Mouse (Mus musculus): ENCODE results near the gene Ogt. TPM values are rescaled to one million over a fixed set of nuclear protein-coding genes. Genes with fewer than 3 reads are reported as not detected.

Ogt gene
- polyA plus RNA-seq (2017; shearing (Covaris generic)): 358 TPM

DNA sequence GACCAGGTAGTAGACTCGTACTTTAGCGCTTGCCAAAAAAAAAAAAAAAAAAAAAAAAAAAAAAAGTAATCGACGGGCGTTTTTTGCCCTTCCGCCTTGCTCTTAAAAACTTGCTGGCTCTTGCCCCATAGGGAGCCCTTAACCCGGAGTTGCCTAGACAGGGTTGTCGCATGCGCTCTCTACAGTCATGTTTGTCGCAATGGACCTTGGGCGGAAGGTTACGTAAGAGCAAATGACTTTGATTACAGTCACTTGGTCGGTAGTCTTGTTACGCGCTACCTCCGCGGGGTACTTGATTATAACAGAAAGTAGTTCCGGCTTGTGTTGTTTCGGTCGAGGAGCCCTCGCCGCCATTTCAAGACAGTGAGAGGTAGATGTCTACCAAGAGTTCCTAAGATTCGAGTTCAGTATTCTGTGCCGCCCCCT lies at the start of gene Ogt:
Gene Ogt, plus strand, starts transcription at position 320 of the 426 bp plus-strand sequence.

DNA sequence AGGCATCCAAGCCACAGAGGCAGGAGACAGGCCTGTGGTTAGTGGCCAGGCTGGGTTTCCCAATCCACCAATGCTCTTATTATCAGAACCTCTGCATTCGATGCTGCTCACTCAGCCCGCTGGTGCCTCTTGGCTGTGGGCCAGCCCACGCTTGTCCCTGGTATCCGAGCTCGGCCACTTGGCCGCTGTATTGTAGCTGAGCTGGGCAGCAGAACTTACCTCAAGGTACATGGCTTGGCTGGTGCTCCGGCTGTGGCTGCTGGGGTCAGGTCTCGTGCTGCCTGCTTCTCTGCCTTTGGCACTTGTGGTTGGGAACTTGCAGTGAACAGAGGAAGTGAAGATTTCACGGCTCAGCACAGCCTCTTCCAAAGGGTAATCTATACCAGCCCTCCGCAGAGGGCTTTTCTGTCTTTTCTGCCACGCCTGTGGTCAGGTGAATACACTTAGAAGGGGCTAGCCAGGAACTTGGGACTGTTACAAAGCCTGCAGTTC lies 94.0 kb downstream of the Ogt start, which contains the start of gene Cxcr3:
Gene Cxcr3, minus strand, starts transcription at position 442 of the 492 bp plus-strand sequence.

Other genes with a start within 250 kb of the Ogt start
- gene Zmym3, start 219.2 kb upstream of the Ogt start, polyA plus RNA-seq (2017; shearing (Covaris generic)): 24.1 TPM
- 327 TPM for gene Nono, start 210.7 kb upstream of the Ogt start, polyA plus RNA-seq (2017; shearing (Covaris generic))
- 1.1 TPM for gene Itgb1bp2, start 191.0 kb upstream of the Ogt start, polyA plus RNA-seq (2017; shearing (Covaris generic))
- gene Taf1, start 107.3 kb upstream of the Ogt start, polyA plus RNA-seq (2017; shearing (Covaris generic)): 32.2 TPM
- gene Cxcr3, start 94.2 kb downstream of the Ogt start, polyA plus RNA-seq (2017; shearing (Covaris generic)): 156 TPM
- gene Gm4779, start 154.4 kb downstream of the Ogt start, polyA plus RNA-seq (2017; shearing (Covaris generic)): not detected
- gene 8030474K03Rik, start 154.6 kb downstream of the Ogt start, polyA plus RNA-seq (2017; shearing (Covaris generic)): not detected
- gene Nhsl2, start 209.3 kb downstream of the Ogt start, polyA plus RNA-seq (2017; shearing (Covaris generic)): 2.1 TPM